Mouse (Mus musculus) testis, postnatal 10 days (tissue): ENCODE measurements around the gene Il11ra1.
A peak's percentile ranks its signal among the peaks of the same experiment; 100 is the strongest.
"Not testable (repeated sequence)": the region's sequence is repeated elsewhere in the genome, so short reads cannot be mapped to it uniquely, and the experiment has no call there.

ENCODE experiments used
- DNase-seq: peaks from one replicate; pipeline ENCODE4 v3.0.0; 2021; ENCODE audit warnings: low spot score

Gene Il11ra1

DNA sequence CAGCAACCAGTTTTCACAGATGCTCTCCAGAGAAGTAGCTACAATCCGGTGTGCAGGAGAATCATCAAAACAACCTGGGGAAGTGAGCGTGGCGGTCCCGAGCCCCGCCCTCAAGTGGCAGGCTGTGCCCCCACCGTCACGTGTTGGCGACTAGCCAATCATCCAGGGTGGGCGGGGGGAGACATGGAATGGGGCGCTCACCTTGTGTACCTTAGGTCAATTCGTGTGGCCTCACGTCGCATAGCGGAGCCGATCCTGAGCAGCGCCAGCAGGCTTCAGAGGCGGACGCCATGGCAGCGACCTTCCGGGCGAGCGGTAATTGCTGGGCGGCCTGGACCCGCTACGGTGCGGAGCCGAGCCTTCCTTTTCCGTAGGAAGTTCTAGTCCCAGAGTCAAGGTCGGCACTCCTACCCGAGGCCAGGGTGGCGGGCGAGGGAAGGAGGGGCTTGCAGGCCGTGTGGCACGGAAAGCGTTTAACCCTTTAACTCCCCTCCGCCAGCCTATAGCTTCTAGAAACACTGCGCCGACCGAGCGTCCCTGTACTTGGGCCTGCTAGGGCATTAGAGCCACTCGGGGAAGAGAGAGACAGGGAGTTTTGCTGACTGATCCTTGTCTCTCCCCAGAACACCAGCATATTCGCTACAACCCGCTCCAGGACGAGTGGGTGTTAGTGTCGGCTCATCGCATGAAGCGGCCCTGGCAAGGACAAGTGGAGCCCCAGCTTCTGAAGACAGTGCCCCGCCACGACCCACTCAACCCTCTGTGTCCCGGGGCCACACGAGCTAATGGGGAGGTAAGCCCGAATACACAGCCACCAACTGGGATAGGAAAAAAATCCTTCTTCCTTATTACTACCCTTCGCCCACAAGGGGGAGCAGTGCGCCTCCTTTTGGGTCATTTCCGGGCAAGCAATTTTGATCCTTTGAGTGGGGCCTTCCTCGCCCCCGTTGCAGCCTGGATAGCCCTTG, 55.8 kb downstream of the Il11ra1 start, which contains the start of gene Sigmar1:
TSS of gene Sigmar1 (minus strand) at position 820 of the 968 bp plus-strand sequence.
- peak; percentile 90 for DNase-seq

- no peak for DNase-seq
Measured at GRCm38 (mm10) chr4:41756440-41756839, 56.7 kb downstream of the Il11ra1 start.

- DNase-seq = no peak
Measured at GRCm38 (mm10) chr4:41757321-41757720, 57.5 kb downstream of the Il11ra1 start.

GRCm38 (mm10) chr4:41758021-41758420, 58.2 kb downstream of the Il11ra1 start:
- DNase-seq = no peak

GRCm38 (mm10) chr4:41758701-41759100, 58.9 kb downstream of the Il11ra1 start:
- no peak for DNase-seq

DNA sequence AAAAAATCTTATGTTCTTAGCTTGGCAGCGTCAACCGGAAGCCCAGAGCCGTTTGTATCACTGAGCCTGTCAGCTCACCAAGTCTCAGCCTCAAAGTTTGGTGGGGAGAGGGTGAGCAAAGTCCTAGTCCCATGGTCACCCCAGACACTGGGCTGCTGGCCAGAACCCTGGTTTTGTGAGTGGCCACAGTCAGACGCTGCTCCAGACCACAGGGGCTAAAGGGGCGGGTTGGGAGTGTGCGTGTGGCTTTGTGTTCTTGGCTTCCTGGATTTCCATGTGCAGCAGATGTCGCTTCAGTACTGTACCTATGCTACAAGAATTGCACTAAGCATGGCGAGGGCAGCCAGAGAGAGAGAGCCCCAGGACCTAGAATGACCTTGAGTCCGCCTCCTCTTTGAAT, 59.4 kb downstream of the Il11ra1 start:
- peak; percentile 67 for DNase-seq

DNA sequence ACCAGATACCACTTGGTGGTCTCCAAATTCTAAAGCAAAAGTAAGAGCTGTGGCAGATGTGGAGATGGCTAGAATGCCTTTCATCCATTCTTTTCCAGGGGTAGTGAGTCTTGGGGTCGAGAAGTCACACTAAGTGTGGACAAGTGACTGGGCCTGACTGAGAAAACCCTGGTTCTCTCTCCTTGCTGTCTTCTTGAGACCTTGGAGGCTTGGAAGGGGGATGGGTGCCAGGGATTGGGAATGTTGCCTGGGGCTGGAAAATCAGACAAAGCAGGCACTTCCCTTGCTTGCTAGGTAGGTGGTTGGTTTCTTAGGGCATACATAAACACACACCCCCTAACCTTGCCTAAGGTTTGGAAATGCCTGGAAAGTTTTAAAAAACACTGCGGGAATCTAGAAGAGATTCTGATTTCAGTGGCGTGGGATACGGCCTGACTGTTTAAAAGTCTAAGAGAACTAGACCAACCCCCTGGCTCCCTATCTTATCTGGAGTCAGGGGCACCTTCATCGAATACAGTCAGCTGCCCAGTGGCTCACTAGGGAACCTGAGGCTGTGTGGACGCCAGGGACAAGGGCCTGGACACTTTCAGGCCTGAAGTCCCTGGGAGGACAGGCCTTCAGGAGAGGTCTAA, 60.0 kb downstream of the Il11ra1 start:
- DNase-seq = no peak

DNA sequence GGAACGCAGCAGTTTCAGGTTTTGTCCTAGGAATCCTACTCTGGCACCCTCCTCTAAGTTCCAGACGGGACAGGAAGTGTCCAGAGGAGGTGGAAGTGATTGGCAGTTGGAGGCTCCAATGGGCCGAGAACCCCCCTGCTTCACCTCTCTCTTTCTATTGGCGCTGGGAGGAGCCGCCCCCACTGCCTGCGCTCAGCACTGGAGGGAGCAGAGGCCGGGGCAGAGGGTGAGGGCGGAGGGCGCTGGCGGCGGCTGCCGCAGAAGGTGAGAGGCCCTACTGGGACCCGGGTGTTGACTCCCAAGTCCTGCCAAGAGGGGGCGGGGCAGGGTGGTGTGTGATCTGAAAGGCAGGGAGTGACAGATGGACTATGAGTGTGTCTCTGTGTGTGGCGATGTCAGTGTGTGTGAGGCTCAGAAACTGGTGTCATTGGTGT, 60.5 kb downstream of the Il11ra1 start:
- DNase-seq = peak; percentile 91

GRCm38 (mm10) chr4:41760911-41761310, 61.1 kb downstream of the Il11ra1 start:
- DNase-seq = no peak

GRCm38 (mm10) chr4:41761680-41762079, 61.9 kb downstream of the Il11ra1 start:
- no peak for DNase-seq

GRCm38 (mm10) chr4:41762099-41762687, 62.4 kb downstream of the Il11ra1 start:
- peak; percentile 63 for DNase-seq

DNA sequence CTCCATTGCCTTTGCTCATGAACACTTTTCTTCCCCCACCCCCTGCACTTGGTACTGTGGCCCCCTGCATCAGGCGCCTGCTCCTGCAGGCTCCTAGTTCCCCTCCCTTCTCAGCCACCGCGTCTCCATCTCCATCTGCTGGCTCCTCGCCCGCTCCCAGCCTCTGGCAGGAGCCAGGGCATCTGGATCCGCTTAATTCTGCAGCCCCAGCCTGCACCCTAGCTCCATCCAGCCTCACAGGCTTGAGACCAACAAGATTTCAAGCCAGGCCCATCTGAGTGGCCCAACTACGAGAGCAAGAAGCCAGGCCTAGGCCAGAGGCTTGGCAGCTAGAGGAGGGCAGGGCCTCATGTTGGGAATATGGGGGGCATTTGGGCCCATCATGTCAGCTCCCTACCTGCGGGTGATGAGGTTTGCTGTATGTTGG, 62.9 kb downstream of the Il11ra1 start:
- peak; percentile 82 for DNase-seq

GRCm38 (mm10) chr4:41763176-41763575, 63.4 kb downstream of the Il11ra1 start:
- not testable (repeated sequence) for DNase-seq

GRCm38 (mm10) chr4:41767301-41767700, 67.5 kb downstream of the Il11ra1 start:
- DNase-seq = not testable (repeated sequence)

GRCm38 (mm10) chr4:41772946-41773345, 73.2 kb downstream of the Il11ra1 start:
- peak; percentile 46 for DNase-seq

DNA sequence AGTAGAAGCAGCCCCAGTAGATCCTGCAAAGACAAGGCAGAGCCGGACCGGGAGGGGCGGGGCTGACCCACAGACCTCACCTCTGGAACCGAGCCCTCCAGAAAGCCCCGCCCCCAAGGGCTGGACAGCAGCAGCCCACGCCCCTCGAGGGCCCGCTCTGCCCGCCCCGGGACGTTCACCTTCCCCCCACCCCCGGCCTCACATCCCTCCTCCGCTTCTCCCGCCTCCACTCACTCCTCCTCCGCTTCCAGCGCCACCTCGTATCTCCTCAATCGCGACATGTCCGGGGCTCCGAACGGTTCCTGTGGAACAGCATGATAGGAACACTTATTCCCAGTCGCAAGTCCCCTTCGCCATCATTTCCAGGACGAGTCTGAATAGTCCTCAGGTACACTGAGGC, 73.7 kb downstream of the Il11ra1 start:
- peak; percentile 82 for DNase-seq

DNA sequence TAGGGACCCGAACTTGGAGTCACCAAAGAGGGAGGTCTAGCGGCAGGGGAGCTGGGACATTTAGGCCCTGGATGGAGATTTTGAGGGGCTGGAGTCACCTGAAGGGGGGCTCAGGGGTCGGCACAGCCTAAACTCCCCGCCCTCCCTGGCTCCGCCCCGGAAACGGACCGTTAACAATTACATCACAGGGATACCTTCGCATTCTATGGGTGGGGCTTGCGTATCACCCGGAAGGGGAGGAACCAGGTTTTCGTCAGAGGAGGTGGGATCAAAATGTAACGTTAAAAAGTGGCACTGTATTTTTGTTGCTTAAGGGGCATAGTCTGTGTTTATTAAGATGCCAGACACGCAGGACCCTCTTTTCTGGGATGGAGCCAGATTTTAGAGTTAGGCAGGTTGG, 74.2 kb downstream of the Il11ra1 start, which contains the start of gene Ccl27a:
TSS of gene Ccl27a (minus strand) at position 246 of the 400 bp plus-strand sequence.
- peak; percentile 90 for DNase-seq

DNA sequence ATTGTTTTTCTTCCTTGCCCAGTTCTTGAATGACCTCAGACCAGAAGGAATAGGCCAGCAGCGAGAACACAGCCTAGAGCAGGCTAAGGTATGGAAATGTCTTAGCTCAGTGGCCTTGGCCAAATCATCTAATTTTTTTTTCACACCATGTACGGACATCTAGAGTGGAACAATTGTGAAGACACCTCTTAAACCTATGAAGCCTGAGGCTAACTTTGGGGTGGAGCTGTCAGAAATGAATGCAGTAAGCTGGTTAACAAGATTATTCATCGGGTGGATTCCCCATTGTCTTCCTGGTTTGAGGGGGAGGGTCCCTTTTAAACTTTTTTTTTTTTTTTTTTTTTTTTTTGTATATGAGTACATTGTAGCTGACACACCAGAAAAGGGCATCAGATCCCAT, 74.7 kb downstream of the Il11ra1 start:
- not testable (repeated sequence) for DNase-seq

DNA sequence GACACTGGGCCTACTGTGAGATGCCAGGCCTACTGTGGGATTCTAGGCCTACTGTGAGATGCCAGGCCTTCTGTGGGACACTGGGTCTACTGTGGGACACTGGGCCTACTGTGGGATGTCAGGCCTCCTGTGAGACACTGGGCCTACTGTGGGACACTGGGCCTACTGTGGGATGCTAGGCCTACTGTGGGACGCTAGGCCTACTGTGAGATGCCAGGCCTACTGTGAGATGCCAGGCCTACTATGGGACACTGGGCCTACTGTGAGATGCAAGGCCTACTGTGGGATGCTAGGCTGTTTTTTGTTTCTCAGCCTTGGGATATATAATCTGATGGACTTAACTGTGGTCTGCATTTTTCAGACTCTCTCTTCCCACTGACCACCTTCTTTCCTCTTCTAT, 76.1 kb downstream of the Il11ra1 start:
- DNase-seq = not testable (repeated sequence)

DNA sequence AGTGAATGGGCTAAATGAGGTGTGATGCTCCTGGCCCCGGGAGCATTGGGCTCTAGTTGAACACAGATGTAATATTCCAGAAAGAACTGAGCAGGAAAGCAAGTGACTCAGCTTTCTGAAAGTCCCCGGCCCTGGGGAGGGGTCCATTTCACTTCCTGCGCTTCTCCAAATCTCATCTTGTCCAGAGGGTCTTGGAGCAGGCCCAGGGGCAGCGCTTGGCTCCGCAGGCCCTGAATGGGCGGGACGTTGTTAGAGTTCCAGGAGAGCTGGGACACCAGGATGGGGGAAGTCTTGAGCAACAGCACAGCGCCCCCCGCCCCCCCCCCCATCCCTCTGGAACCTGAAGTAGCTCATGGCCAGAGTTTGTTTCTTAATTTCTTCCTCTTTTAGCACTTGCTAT, 81.5 kb downstream of the Il11ra1 start:
- not testable (repeated sequence) for DNase-seq

GRCm38 (mm10) chr4:41781748-41782485, 82.1 kb downstream of the Il11ra1 start:
- not testable (repeated sequence) for DNase-seq

- not testable (repeated sequence) for DNase-seq
Measured at GRCm38 (mm10) chr4:41782711-41783110, 82.9 kb downstream of the Il11ra1 start.
